Mouse (Mus musculus): ENCODE results near the gene Sugct.

DNA sequence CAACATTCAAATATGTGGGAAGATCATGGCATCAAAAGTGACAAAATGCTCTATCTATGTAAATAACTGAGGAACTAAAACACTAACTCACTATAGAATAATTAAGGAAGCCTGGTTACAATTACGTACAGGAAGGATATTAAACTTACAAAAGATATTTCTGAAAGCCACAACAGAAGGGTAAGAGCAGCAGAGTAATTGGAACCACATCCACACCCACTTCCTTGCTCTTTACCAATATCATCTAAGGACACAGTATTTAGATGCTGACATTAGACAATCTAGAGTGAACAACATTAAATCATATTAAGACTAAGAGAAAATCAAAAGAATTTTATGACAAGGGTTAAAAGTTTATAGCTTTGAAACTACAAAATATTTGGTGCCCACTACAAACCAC is 159.0 kb downstream of the Sugct start:
- TF ChIP-seq CTCF (IDR thresholded peaks at IDR 0.05; ENCODE audit: borderline replicate concordance, insufficient read depth, low read depth, low read length): no peak
- TF ChIP-seq POLR2A (IDR thresholded peaks at IDR 0.05; ENCODE audit: borderline replicate concordance, insufficient read depth, low read length): no peak
